Mouse (Mus musculus) thymus, postnatal 25 days (tissue): ENCODE measurements around the gene St6galnac4.
A peak's percentile ranks its signal among the peaks of the same experiment; 100 is the strongest.

Experiments
- DNase-seq: peaks from one replicate; pipeline ENCODE4 v3.0.0; 2022

Gene St6galnac4

GRCm38 (mm10) chr2:32572196-32572595 is 14.7 kb upstream of the St6galnac4 start:
- DNase-seq = no peak

GRCm38 (mm10) chr2:32574497-32574896 is 12.4 kb upstream of the St6galnac4 start, which contains the start of gene Pip5kl1:
Gene Pip5kl1 (plus strand): TSS chr2:32574797.
- no peak for DNase-seq

DNA sequence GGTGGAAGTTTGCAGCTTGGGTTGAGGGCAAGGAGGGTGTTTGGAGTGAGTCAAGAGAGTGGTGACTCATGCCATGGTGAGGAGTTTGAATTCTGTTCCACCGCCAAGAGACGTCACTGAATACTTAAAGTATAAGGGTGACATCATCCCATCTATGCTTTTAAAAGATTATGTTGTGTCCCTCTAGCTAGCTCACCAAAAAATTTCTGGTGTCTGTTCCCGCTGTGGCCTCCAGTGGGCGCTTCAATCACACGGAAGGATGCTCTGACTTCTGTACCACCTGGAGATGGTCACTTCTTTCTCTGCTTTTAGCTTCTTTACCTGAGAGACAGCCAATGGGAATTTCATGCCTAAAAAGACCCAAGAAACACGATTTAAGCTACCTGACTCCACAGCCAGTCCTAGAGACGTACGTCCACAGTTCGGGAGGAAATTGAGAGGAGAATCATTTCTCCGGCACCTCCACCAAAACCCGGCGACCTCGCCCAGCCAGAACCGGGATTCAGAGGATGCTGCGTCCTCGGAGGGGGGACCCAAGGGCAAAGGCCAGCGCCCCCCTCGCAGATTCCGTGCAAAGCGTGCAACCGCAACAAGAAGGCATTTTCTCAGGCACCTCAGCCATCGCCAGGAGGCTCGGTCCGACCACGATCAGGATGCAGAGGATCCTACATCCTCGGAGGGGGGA is 11.9 kb upstream of the St6galnac4 start:
- peak; percentile 68 for DNase-seq

GRCm38 (mm10) chr2:32575586-32576160 is 11.2 kb upstream of the St6galnac4 start, which contains the start of gene 9430097D07Rik:
Gene 9430097D07Rik (minus strand): TSS chr2:32575684.
- DNase-seq = peak; percentile 68

- no peak for DNase-seq
Observed at GRCm38 (mm10) chr2:32576532-32576931, 10.4 kb upstream of the St6galnac4 start.

DNA sequence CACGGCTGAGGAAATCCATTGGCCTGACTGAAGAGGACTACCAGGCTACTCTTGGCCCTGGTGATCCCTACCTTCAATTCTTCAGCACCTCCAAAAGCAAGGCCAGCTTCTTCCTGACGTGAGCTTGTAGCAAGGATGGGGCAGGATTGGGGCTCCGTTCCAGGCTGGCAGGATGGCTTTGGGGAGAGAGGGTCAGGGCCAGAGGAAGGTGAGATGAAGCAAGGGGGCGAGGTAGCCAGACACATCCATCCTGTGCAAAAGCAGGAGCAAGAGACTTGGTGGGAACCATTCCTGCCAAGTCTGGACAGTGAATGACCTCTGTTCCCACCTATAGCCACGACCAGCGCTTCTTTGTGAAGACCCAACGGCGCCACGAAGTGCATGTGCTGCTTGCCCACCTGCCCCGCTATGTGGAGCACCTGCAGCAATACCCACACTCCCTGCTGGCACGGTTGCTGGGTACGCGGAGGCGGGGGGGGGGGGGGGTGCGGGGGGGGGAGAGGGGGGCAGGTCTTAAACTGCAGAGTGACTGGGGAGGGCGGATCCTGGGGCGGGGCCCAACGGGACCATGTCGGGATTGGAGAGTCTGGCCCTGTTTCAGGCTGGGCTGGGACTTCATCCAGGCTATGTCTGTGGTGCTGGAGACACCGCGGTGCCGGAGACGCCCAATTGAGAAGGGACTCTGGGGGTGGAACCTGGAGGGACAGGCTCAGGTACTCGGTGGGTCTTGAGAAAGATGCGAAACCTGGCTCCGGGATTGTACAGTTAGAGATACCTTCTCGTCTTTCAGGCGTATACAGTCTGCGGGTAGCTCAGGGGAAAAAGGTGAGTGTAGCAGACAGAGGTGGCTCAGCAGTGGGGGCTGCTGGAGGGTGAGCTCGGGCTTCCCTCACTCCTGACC is 8.5 kb upstream of the St6galnac4 start:
- no peak for DNase-seq

DNA sequence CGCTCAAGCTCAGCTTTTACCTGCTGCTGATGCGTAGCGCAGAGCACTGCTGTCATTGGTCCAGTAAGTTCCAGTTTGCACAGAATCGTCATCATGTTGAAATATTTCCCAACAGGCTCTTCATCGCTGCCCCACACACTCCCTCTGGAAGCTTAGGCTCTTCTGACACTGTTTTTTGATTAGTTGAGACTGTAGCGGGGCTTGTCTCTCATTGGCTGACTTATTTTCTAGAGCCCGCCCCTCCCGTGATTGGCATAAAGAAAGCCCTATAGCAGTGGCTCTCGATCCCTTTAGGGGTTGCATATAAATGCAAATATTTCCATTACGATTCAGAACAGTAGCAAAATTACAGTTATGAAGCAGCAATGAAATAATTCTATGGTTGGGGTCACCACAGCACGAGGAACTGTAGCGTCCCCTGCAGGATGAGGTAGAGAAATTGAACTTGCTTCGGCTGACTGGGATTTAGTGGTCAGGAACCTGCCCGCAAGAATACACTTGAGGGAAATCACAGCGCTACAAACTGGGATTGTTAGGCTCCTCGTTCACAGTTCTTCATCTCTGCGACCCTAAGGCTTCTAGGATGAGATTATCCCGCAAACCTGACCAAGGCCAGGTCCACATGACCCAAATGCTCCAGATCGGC is 5.3 kb upstream of the St6galnac4 start:
- DNase-seq = peak; percentile 32

DNA sequence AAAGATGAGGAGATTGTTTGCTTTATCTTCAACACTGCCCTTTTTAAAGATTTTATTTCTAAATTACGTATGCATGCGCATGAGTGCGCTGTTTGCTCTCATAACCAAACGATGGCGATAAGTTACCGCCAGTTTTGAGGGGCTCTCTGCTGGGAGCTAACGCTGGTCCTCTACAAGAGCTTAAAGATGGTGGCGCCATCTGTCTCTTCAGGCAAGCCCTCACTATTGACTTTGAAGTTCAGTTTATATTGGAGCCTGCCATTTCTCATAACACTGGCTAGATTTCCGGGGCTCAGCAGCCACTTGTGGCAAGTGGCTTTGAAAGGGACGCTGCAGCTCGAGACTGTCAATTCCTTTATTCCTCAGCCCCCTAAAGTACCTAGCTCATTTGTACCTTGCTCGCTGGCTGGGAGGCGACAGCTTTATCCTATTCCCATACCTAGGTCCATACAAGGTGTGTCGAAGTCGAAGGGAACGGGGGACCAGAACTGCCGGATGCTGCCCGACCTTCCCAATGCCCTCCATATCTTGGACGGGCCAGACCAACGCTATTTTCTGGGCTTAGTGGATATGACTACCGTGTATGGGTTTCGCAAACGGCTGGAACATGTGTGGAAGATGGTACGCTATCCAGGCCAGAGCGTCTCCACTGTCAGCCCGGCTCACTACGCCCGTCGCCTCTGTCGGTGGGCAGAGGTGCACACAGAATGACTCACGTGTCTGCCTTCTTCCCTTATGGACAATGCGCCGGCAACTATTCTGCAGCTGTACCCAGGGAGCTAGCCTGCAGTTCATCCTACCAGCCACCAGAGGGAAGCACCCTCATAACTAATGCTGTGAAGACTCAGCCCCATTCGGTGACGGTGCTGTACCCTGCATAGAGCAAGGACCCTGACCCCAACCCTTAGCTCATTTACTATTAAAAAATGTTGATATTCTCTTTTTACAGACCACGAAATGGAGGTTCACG is 3.8 kb upstream of the St6galnac4 start:
- DNase-seq = peak; percentile 83

- no peak for DNase-seq
Observed at GRCm38 (mm10) chr2:32585149-32585714, 1.7 kb upstream of the St6galnac4 start.

- peak; percentile 44 for DNase-seq
Observed at GRCm38 (mm10) chr2:32587731-32588321, 931 bp downstream of the St6galnac4 start.

- no peak for DNase-seq
Observed at GRCm38 (mm10) chr2:32589213-32589795, 2.4 kb downstream of the St6galnac4 start.

DNA sequence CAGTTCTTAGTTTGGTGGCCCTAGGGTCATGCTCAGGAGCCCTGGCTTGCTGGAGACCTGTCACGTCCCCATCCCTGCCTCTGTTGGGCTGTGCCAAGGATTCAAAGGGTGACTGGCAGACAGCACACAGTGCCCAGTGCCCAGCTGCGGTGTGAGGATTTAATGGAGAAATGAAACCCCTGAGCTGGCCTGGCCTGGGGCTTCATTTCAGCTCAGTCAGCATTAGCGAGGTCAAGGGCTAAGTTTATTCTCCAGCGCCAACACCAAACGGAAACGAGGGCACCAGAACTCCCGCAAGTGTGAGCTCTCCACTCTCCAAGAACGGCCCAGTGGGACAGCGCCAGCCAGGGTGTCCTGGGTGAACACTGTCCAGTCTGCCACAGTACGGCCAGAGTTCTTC is 3.3 kb downstream of the St6galnac4 start:
- no peak for DNase-seq

DNA sequence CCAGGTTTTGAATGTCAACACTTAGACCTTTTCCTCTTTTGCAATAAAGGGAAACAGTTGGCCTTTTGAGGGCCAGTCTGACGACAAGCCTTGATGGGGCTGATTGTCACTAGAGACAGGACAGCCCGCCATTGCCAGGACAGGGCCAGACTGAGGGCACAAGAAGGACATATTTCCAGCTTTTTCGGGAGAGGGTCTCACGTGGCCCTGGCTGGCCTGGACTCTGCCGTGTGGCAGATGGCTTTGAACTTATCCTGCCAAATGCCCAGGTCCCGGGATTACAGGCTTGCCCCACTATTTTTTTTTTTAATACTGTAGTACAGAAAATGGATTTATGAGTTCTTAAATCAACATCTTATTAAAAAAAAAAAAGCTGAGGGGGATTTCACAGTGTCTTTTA is 4.4 kb downstream of the St6galnac4 start:
- no peak for DNase-seq

- no peak for DNase-seq
Observed at GRCm38 (mm10) chr2:32596725-32597124, 9.8 kb downstream of the St6galnac4 start.

- no peak for DNase-seq
Observed at GRCm38 (mm10) chr2:32597248-32597647, 10.4 kb downstream of the St6galnac4 start.

- DNase-seq = no peak
Observed at GRCm38 (mm10) chr2:32597699-32598098, 10.8 kb downstream of the St6galnac4 start.

GRCm38 (mm10) chr2:32598506-32598905 is 11.6 kb downstream of the St6galnac4 start:
- DNase-seq = no peak

DNA sequence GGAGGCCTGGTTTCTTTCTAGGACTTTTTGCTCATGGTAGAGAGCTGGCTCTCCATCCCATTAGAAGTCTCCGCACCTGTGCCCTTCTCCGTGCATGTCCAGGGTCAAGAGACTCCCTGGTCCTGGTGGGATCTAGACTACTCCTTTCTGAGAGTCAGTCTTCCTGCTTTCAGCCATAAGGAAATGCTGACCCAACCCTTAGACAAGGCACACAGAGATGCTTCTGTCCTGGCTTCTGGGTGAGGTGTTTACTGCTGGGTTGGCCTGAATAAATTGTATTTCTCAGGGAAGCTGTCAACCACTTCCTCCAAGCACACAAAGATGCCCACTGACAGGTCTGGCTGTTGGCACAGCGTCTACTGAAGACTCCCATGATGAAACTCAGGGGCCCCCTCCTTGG is 12.5 kb downstream of the St6galnac4 start, which contains the start of gene St6galnac6:
Gene St6galnac6 (plus strand): TSS at position 301 of the 400 bp plus-strand sequence.
- no peak for DNase-seq

DNA sequence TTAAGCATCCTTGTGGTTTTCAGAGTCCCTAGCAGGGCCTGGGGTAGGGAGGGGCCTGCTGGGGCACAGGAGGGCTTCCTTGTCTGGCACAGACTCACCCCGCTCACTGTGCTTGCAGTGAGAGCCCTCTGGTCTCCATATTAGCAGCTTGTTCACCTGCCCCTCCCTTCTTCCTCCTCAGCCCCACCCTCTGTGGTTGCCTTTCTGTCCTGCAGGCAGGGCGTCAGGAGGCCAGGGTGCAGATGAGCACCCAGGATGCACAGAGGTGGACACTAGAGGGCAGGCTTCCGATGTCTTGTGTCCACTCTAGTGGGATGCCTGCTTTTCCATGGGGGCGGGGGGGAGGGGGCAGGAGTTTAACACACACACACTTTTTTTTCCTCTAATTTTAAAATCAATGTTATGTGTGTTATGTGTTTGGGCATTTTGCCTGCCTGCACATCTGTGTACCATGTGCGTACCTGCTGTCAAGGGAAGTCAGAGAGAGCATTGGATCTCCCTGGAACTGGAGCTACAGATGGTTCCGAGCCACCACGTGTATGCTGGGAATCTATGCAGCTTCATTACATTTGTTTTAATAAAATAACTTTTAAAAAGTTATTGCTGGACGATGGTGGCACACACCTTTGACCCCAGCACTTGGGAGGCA is 14.6 kb downstream of the St6galnac4 start:
- peak; percentile 30 for DNase-seq

DNA sequence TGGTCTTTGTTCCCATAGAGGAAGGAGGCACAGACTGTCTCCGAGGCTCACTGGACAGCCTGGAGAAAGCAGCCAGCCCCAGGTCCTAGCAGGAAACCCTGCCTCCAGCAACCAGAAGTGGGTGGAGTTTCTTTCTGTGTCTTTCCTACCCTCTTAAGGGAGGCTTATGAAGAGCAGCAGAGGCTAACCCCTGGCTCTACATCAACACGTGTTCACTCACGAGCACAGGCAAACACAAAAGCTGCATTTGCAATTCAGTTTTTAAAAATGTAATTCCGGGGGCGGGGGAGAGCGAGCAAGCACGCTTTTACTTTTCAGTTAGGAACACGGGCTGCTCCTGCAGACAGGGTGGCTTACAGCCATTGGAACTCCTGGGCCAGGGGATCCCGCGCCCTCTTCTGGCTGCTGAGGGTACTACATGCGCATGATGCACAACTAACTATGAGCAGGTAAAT is 15.7 kb downstream of the St6galnac4 start:
- peak; percentile 91 for DNase-seq
